Mouse (Mus musculus) liver, adult 2 months (tissue): ENCODE results near the gene Npff. TPM values are rescaled to one million over a fixed set of nuclear protein-coding genes. Genes with fewer than 3 reads are reported as not detected.

Experiments
- DNase-seq: peaks from one replicate; pipeline ENCODE4 v3.0.0-alpha.2; 2011; ENCODE audit warnings: low read depth, low spot score; ENCODE audit errors: extremely low read depth
- H3K27ac ChIP-seq: fragments of 200-500 bp; replicated peaks from 2 replicates; pipeline ENCODE4 v1.5.1; 2012; ENCODE audit warnings: low read depth, mild to moderate bottlenecking, control low read depth, inconsistent platforms, low read length; ENCODE audit not compliant: insufficient read depth
- H3K27me3 ChIP-seq: fragments of 200-500 bp; 2 replicates; pipeline ENCODE4 v1.6.1; 2012; ENCODE audit warnings: mild to moderate bottlenecking, moderate library complexity, low read length, inconsistent platforms; ENCODE audit not compliant: control insufficient read depth, insufficient read depth
- H3K36me3 ChIP-seq: fragments of 200-500 bp; 2 replicates; pipeline ENCODE4 v1.6.1; 2012; ENCODE audit warnings: low read length, inconsistent platforms; ENCODE audit not compliant: control insufficient read depth, insufficient read depth
- H3K4me1 ChIP-seq: fragments of 200-500 bp; 2 replicates; pipeline ENCODE4 v1.6.1; 2011; ENCODE audit warnings: low read length; ENCODE audit not compliant: control insufficient read depth, insufficient read depth
- H3K4me3 ChIP-seq: fragments of 200-500 bp; 2 replicates; pipeline ENCODE4 v1.5.1; 2011; ENCODE audit warnings: low read depth, mild to moderate bottlenecking, control low read depth, low read length, moderate library complexity; ENCODE audit not compliant: insufficient read depth
- H3K79me2 ChIP-seq: fragments of 200-500 bp; 2 replicates; pipeline ENCODE4 v1.6.1; 2012; ENCODE audit warnings: inconsistent platforms, mild to moderate bottlenecking, low read length, moderate library complexity; ENCODE audit not compliant: control insufficient read depth, insufficient read depth
- H3K9ac ChIP-seq: fragments of 200-500 bp; 2 replicates; pipeline ENCODE4 v1.6.1; 2012; ENCODE audit warnings: low read depth, mild to moderate bottlenecking, control low read depth, inconsistent platforms, low read length
- CTCF ChIP-seq: fragments of 200-500 bp; IDR thresholded peaks from 2 replicates; pipeline ENCODE4 v1.5.1; 2011; ENCODE audit warnings: low read depth, low read length, control low read depth
- POLR2A ChIP-seq: fragments of 200-500 bp; IDR thresholded peaks from 2 replicates; pipeline ENCODE4 v1.6.1; 2011; ENCODE audit warnings: low read length, control low read depth; ENCODE audit not compliant: insufficient read depth; ENCODE audit errors: extremely low read depth
- WGBS: fragments of 180-500 bp; shearing (Covaris S2); methylation state at CpG from one replicate; pipeline ENCODE4 v1.1.7; 2018; 5-methylcytosine and 5-hydroxymethylcytosine counted together
- polyA plus RNA-seq: library from polyadenylated mRNA; depleted of rRNA; stranded (reverse); fragments of >200 nt; gene quantifications from 2 replicates; pipeline ENCODE4 v1.2.3, GENCODE M21; 2012; rRNA removed
- total RNA-seq: library from RNA; depleted of rRNA; stranded (reverse); fragments of >200 nt; gene quantifications from 2 replicates; pipeline ENCODE4 v1.2.3, GENCODE M21; 2014; rRNA removed

The Npff gene
- total RNA-seq: 0.27 and 0.65 TPM in 2 replicates
- polyA plus RNA-seq: 1.4 and 3.5 TPM in 2 replicates

- no peaks in the 10 kb centered on the region for H3K79me2 ChIP-seq
- no peak for TF ChIP-seq POLR2A
- TF ChIP-seq CTCF: peak; percentile 92
- no peak within 1 kb of the TSS for H3K4me3 ChIP-seq
- peaks cover 16% of the 10 kb centered on the region; the same call in 1 of the 2 replicates for H3K36me3 ChIP-seq
- H3K27ac ChIP-seq: no peak within 1 kb of the TSS
- peak; percentile 43 for DNase-seq
- no peaks in the 10 kb centered on the region for H3K27me3 ChIP-seq
- H3K9ac ChIP-seq: no peak within 1 kb of the TSS
- no peaks in the 10 kb centered on the region for H3K4me1 ChIP-seq
- WGBS: 15% methylated on average over 3 of the region's 3 CpGs
Measured at GRCm38 (mm10) chr15:102524892-102525485, at the start of gene Npff. Gene Npff, minus strand, starts transcription at chr15:102524942.

- 83% methylated on average over 3 of the region's 3 CpGs for WGBS
- H3K4me1 ChIP-seq: no peaks in the 10 kb centered on the region
- H3K36me3 ChIP-seq: peaks cover 3% of the 10 kb centered on the region; the same call in 1 of the 2 replicates
- H3K9ac ChIP-seq: no peak overlapping the region
- no peak overlapping the region for H3K4me3 ChIP-seq
- H3K27me3 ChIP-seq: no peaks in the 10 kb centered on the region
- no peak for DNase-seq
- peaks cover 11% of the 10 kb centered on the region; the same call in 1 of the 2 replicates for H3K79me2 ChIP-seq
- no peak overlapping the region for H3K27ac ChIP-seq
- TF ChIP-seq CTCF (no peak), POLR2A (no peak)
Measured at GRCm38 (mm10) chr15:102572081-102572480, 47.3 kb upstream of the Npff start.

- WGBS: 89% methylated on average over 2 of the region's 2 CpGs
- Histone ChIP-seq H3K27me3 (no peaks in the 10 kb centered on the region), H3K36me3 (no peaks in the 10 kb centered on the region), H3K4me3 (no peak overlapping the region), H3K27ac (no peak overlapping the region), H3K9ac (no peak overlapping the region), H3K79me2 (no peaks in the 10 kb centered on the region; the same call in 1 of the 2 replicates), H3K4me1 (peaks cover 18% of the 10 kb centered on the region)
- TF ChIP-seq CTCF: no peak
- no peak for TF ChIP-seq POLR2A
- no peak for DNase-seq
Measured at GRCm38 (mm10) chr15:102567849-102568248, 43.1 kb upstream of the Npff start.

- Histone ChIP-seq H3K27ac (no peak overlapping the region), H3K4me3 (no peak overlapping the region), H3K9ac (no peak overlapping the region), H3K79me2 (peaks cover 3% of the 10 kb centered on the region; the same call in 1 of the 2 replicates), H3K27me3 (no peaks in the 10 kb centered on the region), H3K36me3 (no peaks in the 10 kb centered on the region), H3K4me1 (peaks cover 21% of the 10 kb centered on the region)
- DNase-seq: no peak
- TF ChIP-seq CTCF (no peak), POLR2A (no peak)
- WGBS: 91% methylated on average over 5 of the region's 5 CpGs
Measured at GRCm38 (mm10) chr15:102563681-102564080, 38.9 kb upstream of the Npff start.

GRCm38 (mm10) chr15:102563061-102563460 lies 38.3 kb upstream of the Npff start:
- 84% methylated on average over 3 of the region's 3 CpGs for WGBS
- H3K4me1 ChIP-seq: peaks cover 21% of the 10 kb centered on the region
- no peaks in the 10 kb centered on the region for H3K27me3 ChIP-seq
- 0 out of 2 replicates have a peak, but pooled peaks cover 2% of the 10 kb centered on the region for H3K36me3 ChIP-seq
- H3K9ac ChIP-seq: no peak overlapping the region
- no peak overlapping the region for H3K4me3 ChIP-seq
- no peak for DNase-seq
- no peak for TF ChIP-seq CTCF
- TF ChIP-seq POLR2A: no peak
- H3K27ac ChIP-seq: peak overlapping the region; percentile 35; the same call in 1 of the 2 replicates
- H3K79me2 ChIP-seq: peaks cover 3% of the 10 kb centered on the region; the same call in 1 of the 2 replicates

- H3K36me3 ChIP-seq: peaks cover 7% of the 10 kb centered on the region; the same call in 1 of the 2 replicates
- no peaks in the 10 kb centered on the region for H3K27me3 ChIP-seq
- H3K27ac ChIP-seq: peak overlapping the region; percentile 35; the same call in 1 of the 2 replicates
- H3K79me2 ChIP-seq: peaks cover 3% of the 10 kb centered on the region; the same call in 1 of the 2 replicates
- no peak for TF ChIP-seq POLR2A
- TF ChIP-seq CTCF: no peak
- DNase-seq: peak; percentile 83
- peaks cover 21% of the 10 kb centered on the region for H3K4me1 ChIP-seq
- no peak overlapping the region; the same call in 1 of the 2 replicates for H3K4me3 ChIP-seq
- 20% methylated on average over 1 of the region's 1 CpGs for WGBS
- no peak overlapping the region for H3K9ac ChIP-seq
Measured at GRCm38 (mm10) chr15:102562491-102562890, 37.7 kb upstream of the Npff start.
